15 mouse cellular contexts compared by ENCODE assay signal in genomic region chr2:152904127-152904643, GRCm38 (mm10). TPM values are rescaled to one million over a fixed set of nuclear protein-coding genes. Genes with fewer than 3 reads are reported as not detected.
DNase-seq lines count a peak whose midpoint lies in the region; ATAC-seq and TF ChIP-seq lines count a peak whose summit lies in the region.
"Had no signal": no experiment of that assay in that cellular context is flagged by ENCODE, and none has a peak within 500 bp of the region (broad histone marks: within the 10 kb centered on the region; RNA-seq: fewer than 3 reads in every experiment).

No protein-coding gene starts in this region.

- H3K36me3 ChIP-seq in liver, postnatal 0 days (replicated peaks; ENCODE audit: insufficient read depth, low read length), result no peaks in the 10 kb centered on the region
- no peaks in the 10 kb centered on the region for H3K36me3 ChIP-seq in liver, embryonic 12.5 days
- H3K36me3 ChIP-seq in midbrain, embryonic 14.5 days (ENCODE audit: control insufficient read depth, insufficient read depth, low read length), result no peaks in the 10 kb centered on the region
- H3K36me3 ChIP-seq: G1E; hindbrain, embryonic 13.5 days had no signal

- no peak for TF ChIP-seq EP300 in liver, postnatal 0 days (IDR thresholded peaks at IDR 0.05; ENCODE audit: low read depth)

- no peaks in the 10 kb centered on the region for H3K27me3 ChIP-seq in liver, postnatal 0 days (ENCODE audit: insufficient read depth, low read length)
- peaks cover 3% of the 10 kb centered on the region; the same call in 1 of the 2 replicates for H3K27me3 ChIP-seq in liver, embryonic 12.5 days (replicated peaks)
- H3K27me3 ChIP-seq in midbrain, embryonic 14.5 days (ENCODE audit: control insufficient read depth, insufficient read depth, low read length), result no peaks in the 10 kb centered on the region
- H3K27me3 ChIP-seq: forebrain, embryonic 13.5 days; hindbrain, embryonic 13.5 days had no signal

- peak; percentile 23; the same call in 1 of the 2 replicates for ATAC-seq in liver, postnatal 0 days
- ATAC-seq in liver, embryonic 12.5 days, result no peak
- ATAC-seq in monocyte, adult 5-6 weeks (replicated peaks; ENCODE audit: insufficient number of reproducible peaks, low FRiP score, low TSS enrichment, poor library complexity, severe bottlenecking), result peak; percentile 42
- no peak for ATAC-seq in midbrain, embryonic 14.5 days (ENCODE audit: low FRiP score, low TSS enrichment)
- ATAC-seq: forebrain, embryonic 13.5 days had no signal

- H3K4me1 ChIP-seq in liver, postnatal 0 days (ENCODE audit: insufficient read depth), result no peaks in the 10 kb centered on the region
- 0 out of 2 replicates have a peak, but pooled peaks cover 6% of the 10 kb centered on the region for H3K4me1 ChIP-seq in liver, embryonic 12.5 days
- H3K4me1 ChIP-seq in midbrain, embryonic 14.5 days (ENCODE audit: control insufficient read depth, insufficient read depth, low read length), result no peaks in the 10 kb centered on the region

- no peak overlapping the region for H3K9ac ChIP-seq in liver, postnatal 0 days (replicated peaks)
- no peak overlapping the region for H3K9ac ChIP-seq in liver, embryonic 12.5 days
- no peak overlapping the region for H3K9ac ChIP-seq in midbrain, embryonic 14.5 days (replicated peaks; ENCODE audit: low read length)
- H3K9ac ChIP-seq: forebrain, embryonic 13.5 days; hindbrain, embryonic 13.5 days had no signal

- no peak for DNase-seq in liver, postnatal 0 days
- peak; percentile 12 for DNase-seq in MEL-GATA-1-ER (ENCODE audit: extremely low read depth, low read depth)
- peak; percentile 56 for DNase-seq in gastrocnemius, postnatal 14 days
- no peak for DNase-seq in testis, postnatal 14 days (ENCODE audit: low spot score)
- DNase-seq in right cerebral cortex, postnatal 14 days, result no peak
- no peak for DNase-seq in midbrain, embryonic 14.5 days
- DNase-seq: kidney, postnatal 36 days had no signal

- no peak overlapping the region for H3K4me3 ChIP-seq in liver, postnatal 0 days (ENCODE audit: low read depth, low read length)
- H3K4me3 ChIP-seq in liver, embryonic 12.5 days, result no peak overlapping the region
- no peak overlapping the region for H3K4me3 ChIP-seq in midbrain, embryonic 14.5 days (replicated peaks; ENCODE audit: low read depth, low read length)
- H3K4me3 ChIP-seq: forebrain, embryonic 13.5 days; hindbrain, embryonic 13.5 days had no signal

- no peak for TF ChIP-seq CTCF in liver, postnatal 0 days (IDR thresholded peaks at IDR 0.05; ENCODE audit: low read depth)

- no peaks in the 10 kb centered on the region for H3K9me3 ChIP-seq in liver, postnatal 0 days (ENCODE audit: low read length)
- no peaks in the 10 kb centered on the region for H3K9me3 ChIP-seq in liver, embryonic 12.5 days (replicated peaks)
- H3K9me3 ChIP-seq in midbrain, embryonic 14.5 days (ENCODE audit: control insufficient read depth, low read length), result no peaks in the 10 kb centered on the region
- H3K9me3 ChIP-seq: forebrain, embryonic 13.5 days; G1E; hindbrain, embryonic 13.5 days had no signal

- WGBS in liver, postnatal 0 days (ENCODE audit: insufficient replicate concordance), result 45% methylated on average over 5 of the region's 5 CpGs
- 29% methylated on average over 5 of the region's 5 CpGs for WGBS in liver, embryonic 12.5 days (ENCODE audit: insufficient replicate concordance)
- WGBS in midbrain, embryonic 14.5 days, result 74% methylated on average over 5 of the region's 5 CpGs

- H3K4me2 ChIP-seq in liver, postnatal 0 days (ENCODE audit: low read depth, low read length), result no peak overlapping the region
- H3K4me2 ChIP-seq in liver, embryonic 12.5 days, result no peak overlapping the region
- H3K4me2 ChIP-seq in midbrain, embryonic 14.5 days (ENCODE audit: low read length), result no peak overlapping the region
- H3K4me2 ChIP-seq: forebrain, embryonic 13.5 days; hindbrain, embryonic 13.5 days had no signal

- no peak overlapping the region for H3K27ac ChIP-seq in liver, postnatal 0 days (ENCODE audit: low read depth)
- no peak overlapping the region for H3K27ac ChIP-seq in liver, embryonic 12.5 days
- no peak overlapping the region for H3K27ac ChIP-seq in midbrain, embryonic 14.5 days (replicated peaks; ENCODE audit: low read depth, low read length)
- H3K27ac ChIP-seq: forebrain, embryonic 13.5 days; hindbrain, embryonic 13.5 days had no signal

- intact Hi-C loops in gastrocnemius, postnatal 14 days (cut with DNase I; ENCODE audit: low total_unique reads), result no loop called here

RNA-seq across cellular contexts. Expression of gene Mylk2, which starts 7.0 kb away (rescaled TPM):
- polyA plus RNA-seq in liver, postnatal 0 days (2015; fragmentation: Nextera tagmentation; extraction: Ambion mirVana), result 0.25 TPM in 1 of 2 replicates, not detected in the other
- not detected in 2 replicates for polyA plus RNA-seq in liver, embryonic 12.5 days (2016; fragmentation: Nextera tagmentation; extraction: Ambion mirVana)
- 100 to 1,000 TPM; 150 to 230 TPM for total RNA-seq in gastrocnemius, postnatal 14 days (2021)
- not detected in 3 replicates for total RNA-seq in monocyte, adult 5-6 weeks (2017)
- not detected in 2 replicates for polyA plus RNA-seq in midbrain, embryonic 14.5 days (2014; fragmentation: Nextera tagmentation; extraction: Ambion mirVana)
- polyA plus RNA-seq: cortical plate, adult 2 months; forebrain, embryonic 13.5 days; G1E; hindbrain, embryonic 13.5 days; limb, embryonic 11.5 days had no signal

RNA-seq across cellular contexts. Expression of gene Foxs1, which starts 28.8 kb away (rescaled TPM):
- polyA plus RNA-seq in liver, postnatal 0 days (2015; fragmentation: Nextera tagmentation; extraction: Ambion mirVana), result 0.50 and 0.74 TPM in 2 replicates
- 0.13 TPM in 1 of 2 replicates, not detected in the other for polyA plus RNA-seq in liver, embryonic 12.5 days (2016; fragmentation: Nextera tagmentation; extraction: Ambion mirVana)
- total RNA-seq in gastrocnemius, postnatal 14 days (2021), result 1 to 10 TPM; 4.2 to 5.6 TPM
- not detected in 3 replicates for total RNA-seq in monocyte, adult 5-6 weeks (2017)
- polyA plus RNA-seq in midbrain, embryonic 14.5 days (2014; fragmentation: Nextera tagmentation; extraction: Ambion mirVana), result 2.8 and 4.7 TPM in 2 replicates
- total RNA-seq: G1E had no signal
- polyA plus RNA-seq: G1E had no signal

RNA-seq across cellular contexts. Expression of gene Dusp15, which starts 47.3 kb away (rescaled TPM):
- polyA plus RNA-seq in liver, postnatal 0 days (2015; fragmentation: Nextera tagmentation; extraction: Ambion mirVana), result not detected in 2 replicates
- polyA plus RNA-seq in liver, embryonic 12.5 days (2016; fragmentation: Nextera tagmentation; extraction: Ambion mirVana), result not detected in 2 replicates
- total RNA-seq in gastrocnemius, postnatal 14 days (2021), result 1 to 10 TPM in 1 of 2 experiments, under 1 TPM in 1; 0.62 to 3.3 TPM
- total RNA-seq in monocyte, adult 5-6 weeks (2017), result not detected in 3 replicates
- polyA plus RNA-seq in midbrain, embryonic 14.5 days (2014; fragmentation: Nextera tagmentation; extraction: Ambion mirVana), result 7.3 and 16.7 TPM in 2 replicates
- polyA plus RNA-seq: G1E; lung, embryonic 16.5 days had no signal

RNA-seq across cellular contexts. Expression of gene Tpx2, which starts 56.4 kb away (rescaled TPM):
- polyA plus RNA-seq in liver, postnatal 0 days (2015; fragmentation: Nextera tagmentation; extraction: Ambion mirVana), result 20.7 and 25.8 TPM in 2 replicates
- polyA plus RNA-seq in liver, embryonic 12.5 days (2016; fragmentation: Nextera tagmentation; extraction: Ambion mirVana), result 88.0 and 89.9 TPM in 2 replicates
- 1 to 10 TPM; 4.1 to 4.7 TPM for total RNA-seq in gastrocnemius, postnatal 14 days (2021)
- total RNA-seq in monocyte, adult 5-6 weeks (2017), result 1.1 to 2.7 TPM (median 1.6 TPM) in 3 replicates
- 14.2 and 27.5 TPM in 2 replicates for polyA plus RNA-seq in midbrain, embryonic 14.5 days (2014; fragmentation: Nextera tagmentation; extraction: Ambion mirVana)

RNA-seq across cellular contexts. Expression of gene Ttll9, which starts 58.1 kb away (rescaled TPM):
- 0.18 and 0.31 TPM in 2 replicates for polyA plus RNA-seq in liver, postnatal 0 days (2015; fragmentation: Nextera tagmentation; extraction: Ambion mirVana)
- 0.14 and 0.15 TPM in 2 replicates for polyA plus RNA-seq in liver, embryonic 12.5 days (2016; fragmentation: Nextera tagmentation; extraction: Ambion mirVana)
- not detected for total RNA-seq in gastrocnemius, postnatal 14 days (2021)
- not detected in 3 replicates for total RNA-seq in monocyte, adult 5-6 weeks (2017)
- polyA plus RNA-seq in midbrain, embryonic 14.5 days (2014; fragmentation: Nextera tagmentation; extraction: Ambion mirVana), result 5.3 and 7.1 TPM in 2 replicates
- total RNA-seq: G1E had no signal
- polyA plus RNA-seq: G1E had no signal

Comparison
In these comparisons a context has a peak if more than half of its experiments do, and no peak if none do; other contexts are left out.
1. ATAC-seq: peak in liver, postnatal 0 days (single experiment) and monocyte, adult 5-6 weeks (single experiment); none in liver, embryonic 12.5 days (single experiment) and midbrain, embryonic 14.5 days (single experiment).
2. DNase-seq: peak in MEL-GATA-1-ER (single experiment) and gastrocnemius, postnatal 14 days (single experiment); none in liver, postnatal 0 days (single experiment), testis, postnatal 14 days (single experiment), right cerebral cortex, postnatal 14 days (single experiment) and midbrain, embryonic 14.5 days (single experiment).